Mouse (Mus musculus) induced T-regulatory cell, adult 2 months (primary cell): ENCODE data around the gene Cd3e.
A peak's percentile ranks its signal among the peaks of the same experiment; 100 is the strongest.
"Not testable (repeated sequence)": the region's sequence is repeated elsewhere in the genome, so short reads cannot be mapped to it uniquely, and the experiment has no call there.

Source experiments
- DNase-seq: peaks from one replicate; pipeline ENCODE4 v3.0.0-alpha.2; 2012; ENCODE audit warnings: low read depth

Gene Cd3e

GRCm38 (mm10) chr9:44979806-44980205 lies 29.6 kb downstream of the Cd3e start:
- DNase-seq = no peak

GRCm38 (mm10) chr9:44977813-44978212 lies 31.6 kb downstream of the Cd3e start:
- no peak for DNase-seq

GRCm38 (mm10) chr9:44969450-44969849 lies 40.0 kb downstream of the Cd3e start:
- peak; percentile 73 for DNase-seq

- DNase-seq = not testable (repeated sequence)
Observed at GRCm38 (mm10) chr9:44967763-44968162, 41.7 kb downstream of the Cd3e start.

GRCm38 (mm10) chr9:44966815-44967242 lies 42.6 kb downstream of the Cd3e start:
- peak; percentile 90 for DNase-seq

GRCm38 (mm10) chr9:44965833-44966466 lies 43.5 kb downstream of the Cd3e start:
- DNase-seq = no peak

- DNase-seq = peak; percentile 100
Observed at GRCm38 (mm10) chr9:44965126-44965832, 44.1 kb downstream of the Cd3e start, which contains the start of gene Ube4a. Gene Ube4a, minus strand, starts transcription at chr9:44965600.

- DNase-seq = peak; percentile 56
Observed at GRCm38 (mm10) chr9:44954432-44954831, 55.0 kb downstream of the Cd3e start.
